Mouse (Mus musculus): ENCODE measurements at regions not wholly inside any gene's neighbourhood (a gene's known extent, or its start where the extent isn't known, plus 50 kb on each side); places are given as distances from the start of the nearest gene placed in this dataset.

DNA sequence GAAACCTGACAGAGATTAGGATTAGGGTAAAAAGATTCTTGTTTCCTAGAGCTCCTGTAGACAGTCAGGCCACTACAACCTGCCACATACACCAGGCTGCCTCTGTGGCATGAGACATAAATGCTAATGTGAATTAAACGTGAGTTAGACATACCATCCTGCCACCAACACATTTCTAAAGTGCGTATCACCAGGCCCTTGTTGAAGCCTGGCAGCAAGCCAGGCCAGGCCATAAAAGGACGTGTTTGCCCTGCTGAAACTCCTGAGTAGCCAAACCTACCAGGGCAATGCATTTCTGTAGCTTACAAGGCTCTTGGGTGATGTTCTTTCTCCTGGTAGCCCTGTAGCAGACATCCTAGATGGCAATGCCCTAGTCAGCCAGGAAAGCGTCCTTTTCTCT is 63.4 kb upstream of the Gm5458 start:
- DNase-seq, result peak; percentile 14 to 16
- intact Hi-C loops (cut with DNase I), result no loop called here

GRCm38 (mm10) chr14:19674046-19674445 is 71.7 kb upstream of the Gm5458 start:
- DNase-seq, result no peak
- intact Hi-C loops (cut with DNase I), result no loop called here

GRCm38 (mm10) chr14:19688426-19688825 is 62.6 kb upstream of the Nid2 start:
- DNase-seq, result no peak
- intact Hi-C loops (cut with DNase I), result no loop called here

DNA sequence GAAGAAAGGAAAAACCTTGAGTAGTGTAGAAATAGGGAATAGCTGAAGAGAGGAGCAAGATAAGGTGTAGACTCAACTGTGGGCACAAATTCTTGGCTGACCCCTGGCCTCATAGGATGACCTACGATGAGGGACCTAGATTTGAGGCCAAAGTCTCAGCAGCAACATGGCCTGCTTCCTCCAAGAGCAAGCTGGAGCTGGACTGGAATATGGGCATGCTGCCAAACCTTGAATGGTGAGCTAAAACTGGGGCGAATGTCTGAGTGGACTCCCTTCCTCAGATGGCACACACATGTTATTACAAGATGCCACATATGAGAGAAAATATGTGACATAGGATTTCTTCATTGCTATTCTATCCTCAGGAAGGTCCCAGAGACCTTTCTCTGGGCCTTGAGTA is 57.5 kb upstream of the Nid2 start:
- intact Hi-C loops (cut with DNase I), result no loop called here

GRCm38 (mm10) chr14:19694289-19694688 is 56.8 kb upstream of the Nid2 start:
- no peak for DNase-seq
- intact Hi-C loops (cut with DNase I), result no loop called here

More for the DNA sequence above, 57.5 kb upstream of the Nid2 start:
- DNase-seq, result no peak

GRCm38 (mm10) chr14:19699497-19699896 is 51.6 kb upstream of the Nid2 start:
- intact Hi-C loops (cut with DNase I), result no loop called here
- DNase-seq, result no peak

All from heart, postnatal 10 days (tissue).